Mouse (Mus musculus): ENCODE data around the gene Ccdc66. TPM values are rescaled to one million over a fixed set of nuclear protein-coding genes. Genes with fewer than 3 reads are reported as not detected.

Ccdc66 gene
- polyA plus RNA-seq (2014; fragmentation: Illumina TruSeq; extraction: RNeasy Lipid Tissue Mini Kit (QIAGEN cat#74804)) = 35.5 TPM

DNA sequence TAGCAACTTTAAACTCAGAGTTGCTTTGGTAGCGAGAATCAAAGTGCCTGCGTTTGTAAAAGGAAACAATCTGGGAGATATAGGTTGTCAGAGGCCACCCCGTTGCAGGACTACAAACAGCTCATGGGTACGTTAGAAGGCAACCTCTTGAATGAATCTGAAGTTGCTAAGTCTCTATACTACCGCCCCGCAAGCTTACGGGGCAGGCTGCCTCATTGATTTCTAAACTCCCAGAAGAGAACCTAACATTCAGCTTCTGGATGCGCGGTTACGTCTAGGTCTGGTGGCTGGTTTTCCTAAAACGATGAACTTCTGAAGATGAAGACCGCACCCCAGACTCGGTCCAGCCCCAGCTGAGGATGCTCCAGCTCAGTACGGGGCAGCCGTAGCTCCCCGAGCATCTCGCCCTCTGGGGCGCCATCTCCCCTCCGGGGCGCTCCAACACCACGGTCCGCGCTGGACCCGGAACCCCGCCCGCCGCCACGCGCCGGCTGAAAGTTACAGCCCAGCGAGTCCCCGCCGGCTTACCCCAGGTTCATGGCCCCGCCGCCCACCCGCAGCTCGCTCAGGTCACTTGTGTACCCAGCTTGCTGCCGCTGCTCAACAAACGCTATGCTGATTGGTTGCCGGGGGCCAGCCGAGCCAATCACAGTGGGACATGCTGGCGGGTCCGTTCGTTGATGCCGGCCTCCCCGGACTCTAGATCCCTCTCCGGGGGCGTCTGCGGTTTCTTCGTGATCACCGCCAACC is at the start of gene Ccdc66:
Gene Ccdc66 (minus strand): TSS at position 567 of the 750 bp plus-strand sequence.

Other genes with a start within 250 kb of the Ccdc66 start
- 74.9 TPM for gene Fam208a, start 79.6 kb downstream of the Ccdc66 start, polyA plus RNA-seq (2014; fragmentation: Illumina TruSeq; extraction: RNeasy Lipid Tissue Mini Kit (QIAGEN cat#74804))
- gene Erc2, start 114.0 kb upstream of the Ccdc66 start, polyA plus RNA-seq (2014; fragmentation: Illumina TruSeq; extraction: RNeasy Lipid Tissue Mini Kit (QIAGEN cat#74804)) = 1.4 TPM

Measured in ovary, adult 10 weeks (tissue).